Mouse (Mus musculus): ENCODE results near the gene Adgrg3.

GRCm38 (mm10) chr8:95054927-95055510 lies 37.5 kb downstream of the Adgrg3 start, which contains the start of gene Drc7:
- TF ChIP-seq CTCF (conservative IDR thresholded peaks at IDR 0.05; ENCODE audit: insufficient read depth, insufficient read length, low read depth, low read length) (no peak), POLR2A (IDR thresholded peaks at IDR 0.05; ENCODE audit: low read depth, low read length) (no peak)

Measured in kidney, adult 2 months (tissue).